Mouse (Mus musculus) spleen, adult 2 months (tissue): ENCODE data around the gene Liph.
A peak's percentile ranks its signal among the peaks of the same experiment; 100 is the strongest.

Source experiments
- CTCF ChIP-seq: fragments of 200-500 bp; IDR thresholded peaks from 2 replicates; pipeline ENCODE4 v1.5.1; 2011; ENCODE audit warnings: mild to moderate bottlenecking, inconsistent platforms; ENCODE audit not compliant: insufficient read depth, insufficient read length, insufficient replicate concordance; ENCODE audit errors: extremely low read depth
- POLR2A ChIP-seq: fragments of 200-500 bp; IDR thresholded peaks from 2 replicates; pipeline ENCODE4 v1.6.1; 2011; ENCODE audit warnings: low read depth, low read length, inconsistent platforms

DNA sequence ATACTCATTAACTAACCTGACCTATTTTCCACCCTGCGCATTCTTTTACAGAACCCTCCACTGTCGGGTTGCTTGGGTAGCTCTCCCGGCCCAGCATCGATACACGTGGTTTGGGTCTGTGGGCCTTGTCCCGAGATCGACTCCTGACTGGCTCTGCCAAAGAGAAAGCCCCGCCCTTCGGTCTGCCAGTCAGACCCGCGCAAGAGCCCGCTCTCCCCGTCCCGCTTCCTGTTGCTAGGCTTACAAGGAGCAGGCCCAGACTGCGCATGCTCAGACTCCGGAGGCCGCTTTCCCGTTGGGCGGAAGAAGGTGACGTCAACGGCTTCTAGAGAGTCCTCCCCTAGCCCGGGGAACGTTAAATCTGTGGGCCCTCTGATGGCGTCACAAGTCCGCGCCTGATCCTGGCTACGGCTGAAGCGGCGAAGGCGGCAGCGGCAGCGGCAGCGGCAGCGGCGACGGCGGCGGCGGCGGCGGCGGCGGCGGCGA lies 13.7 kb upstream of the Liph start, which contains the start of gene Senp2:
- no peak for TF ChIP-seq CTCF
- TF ChIP-seq POLR2A = peak; percentile 28; the same call in 1 of the 2 replicates
